Mouse (Mus musculus) adrenal gland, postnatal 10 days (tissue): ENCODE data around the gene Ptpn14. TPM values are rescaled to one million over a fixed set of nuclear protein-coding genes. Genes with fewer than 3 reads are reported as not detected.
A peak's percentile ranks its signal among the peaks of the same experiment; 100 is the strongest.

Source experiments
- DNase-seq: peaks from one replicate; pipeline ENCODE4 v3.0.0; 2021; ENCODE audit warnings: mixed read lengths
- total RNA-seq, 2 experiments: library from RNA; stranded (reverse); gene quantifications; 2 replicates each; pipeline ENCODE4 v1.2.3; 2021

Gene Ptpn14
- total RNA-seq, 2 experiments from 2014 or later: 24.1 to 27.7 TPM

DNA sequence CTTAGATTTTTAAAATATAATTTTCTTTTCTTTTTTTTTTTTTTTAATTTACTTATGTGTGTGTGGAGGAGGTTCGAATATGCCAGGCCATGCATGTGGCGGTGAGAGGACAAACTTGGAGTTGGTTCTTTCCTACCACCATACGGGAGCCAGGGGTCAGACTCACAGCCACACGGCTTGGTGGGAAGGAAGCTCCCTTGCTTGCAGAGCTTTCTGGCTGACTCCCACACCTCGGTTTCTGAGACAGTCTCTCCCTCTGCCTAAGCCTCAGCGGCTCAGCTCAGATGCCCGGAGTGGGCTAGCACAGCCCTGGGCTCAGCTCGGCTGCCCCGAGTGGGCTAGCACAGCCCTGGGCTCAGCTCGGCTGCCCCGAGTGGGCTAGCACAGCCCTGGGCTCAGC is 10.5 kb upstream of the Ptpn14 start:
- no peak for DNase-seq

DNA sequence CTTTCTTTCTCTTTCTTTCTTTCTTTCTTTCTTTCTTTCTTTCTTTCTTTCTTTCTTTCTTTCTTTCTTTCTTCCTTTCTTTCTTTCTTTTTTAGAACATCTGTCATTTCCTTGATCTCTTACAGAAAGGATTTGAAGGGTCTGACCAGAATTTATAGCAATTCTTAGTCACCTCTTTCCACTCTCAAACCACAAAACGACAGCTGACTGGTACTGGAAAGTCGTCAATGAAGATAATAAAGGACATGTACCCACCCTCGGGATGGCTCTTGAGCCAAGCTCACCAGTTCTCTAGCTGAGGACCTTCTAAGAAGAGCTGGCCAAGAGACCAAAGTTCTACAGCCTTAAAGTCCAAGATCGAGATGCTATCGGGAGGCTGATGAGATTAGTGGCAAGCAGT is 9.5 kb upstream of the Ptpn14 start:
- DNase-seq: no peak

GRCm38 (mm10) chr1:189726121-189726520 is 1.9 kb upstream of the Ptpn14 start:
- DNase-seq: no peak

DNA sequence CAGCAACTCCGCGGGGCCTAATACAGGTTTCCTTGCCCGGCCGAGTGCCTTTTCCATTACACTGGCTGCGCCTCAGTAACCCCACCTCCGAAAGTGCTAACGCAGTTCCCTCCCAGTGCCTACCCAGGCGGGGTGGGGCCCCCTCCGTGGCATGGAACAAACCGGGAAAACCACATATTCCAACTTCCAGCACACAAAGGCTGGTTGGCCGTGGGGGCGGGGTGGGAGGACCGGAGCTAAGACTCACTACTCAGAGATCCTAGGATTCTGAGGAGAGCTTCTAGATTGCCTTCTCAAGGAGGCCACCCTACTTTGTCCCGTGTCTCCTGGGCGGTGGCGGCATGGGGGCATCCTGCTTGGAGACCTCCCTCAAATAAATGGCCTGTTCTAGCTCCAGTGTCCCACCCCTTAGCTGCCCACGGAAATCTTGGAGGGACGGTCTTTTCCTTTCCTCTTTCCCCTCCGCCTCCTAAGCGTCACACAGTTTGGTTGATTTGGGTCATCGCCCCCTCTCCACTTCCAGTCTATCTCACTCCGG is 653 bp upstream of the Ptpn14 start:
- peak; percentile 78 for DNase-seq

- no peak for DNase-seq
These were observed 682 bp downstream of the Ptpn14 start for GRCm38 (mm10) chr1:189728784-189729115.

DNA sequence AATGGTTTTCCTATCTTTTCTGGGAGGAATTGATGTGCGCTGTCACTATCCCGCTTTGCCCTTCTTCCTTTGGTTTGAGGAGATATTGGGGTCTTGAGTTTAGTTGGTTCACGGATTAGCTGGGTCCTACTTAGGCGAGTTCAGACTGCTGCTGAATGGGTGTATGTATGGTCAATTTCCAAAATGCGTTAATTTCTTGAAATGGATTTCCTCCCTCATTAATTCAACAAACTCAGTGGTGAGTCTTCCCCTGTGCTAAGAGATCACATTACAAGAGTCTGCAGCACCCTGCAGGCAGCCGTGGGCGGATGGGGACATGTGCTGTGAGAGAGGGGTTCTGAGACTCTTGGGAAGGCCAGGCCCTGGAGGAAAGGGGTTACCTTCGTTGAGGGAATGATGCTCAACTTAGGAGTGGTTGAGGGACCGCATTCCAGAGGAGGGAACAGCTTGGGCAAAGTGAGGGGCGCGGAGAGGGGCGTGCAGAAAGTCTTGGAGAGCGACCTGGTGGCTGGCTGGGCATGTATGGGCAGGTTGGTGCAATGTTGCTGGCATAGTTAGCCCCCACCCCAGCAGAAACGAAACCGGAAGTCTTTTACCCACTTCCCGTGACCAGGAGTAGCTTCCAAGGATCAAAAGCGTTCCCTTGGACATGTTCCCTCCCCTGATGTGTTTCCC is 1.2 kb downstream of the Ptpn14 start:
- no peak for DNase-seq

DNA sequence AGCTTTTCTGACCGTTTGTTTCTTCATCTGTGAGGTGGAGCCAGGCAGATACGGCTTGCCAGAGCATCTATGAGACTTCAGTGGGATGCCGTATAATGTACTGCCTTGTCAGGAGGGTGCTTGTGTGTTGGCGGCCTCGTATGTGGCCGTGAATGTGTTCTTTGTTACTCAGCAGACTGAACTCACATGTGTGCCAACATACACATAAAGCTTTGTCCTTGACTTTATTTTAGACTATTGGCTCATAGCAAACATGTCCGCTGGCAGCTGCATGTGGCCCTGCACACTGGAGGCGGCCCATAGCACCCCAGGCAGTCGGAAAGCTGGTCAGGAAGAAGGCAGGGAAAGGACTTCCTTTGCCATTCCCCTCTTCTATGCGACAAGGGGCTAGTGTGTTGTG is 3.6 kb downstream of the Ptpn14 start:
- DNase-seq: peak; percentile 22

GRCm38 (mm10) chr1:189732156-189732555 is 4.1 kb downstream of the Ptpn14 start:
- no peak for DNase-seq

- no peak for DNase-seq
These were observed 12.0 kb downstream of the Ptpn14 start for GRCm38 (mm10) chr1:189740075-189740474.

GRCm38 (mm10) chr1:189742041-189742440 is 14.0 kb downstream of the Ptpn14 start:
- DNase-seq: no peak

DNA sequence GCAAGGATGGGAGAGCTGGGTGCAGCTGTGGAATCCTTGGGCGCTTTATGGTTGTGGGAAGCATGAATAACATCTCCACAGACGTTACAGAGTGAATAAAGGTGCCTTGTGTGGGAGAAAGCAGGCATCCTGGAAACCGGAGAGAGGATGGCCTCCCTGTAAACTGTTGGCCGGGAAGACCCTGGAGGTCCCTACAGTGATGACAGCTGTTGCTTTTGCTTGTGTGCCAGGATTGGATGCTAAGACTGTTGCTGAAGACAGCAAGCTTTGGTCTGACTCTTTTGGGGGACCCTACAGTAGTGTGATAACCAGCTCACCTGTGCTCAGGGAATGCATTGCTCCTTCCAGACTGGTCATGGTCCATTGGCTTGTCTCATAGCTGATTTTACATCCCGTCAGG is 15.1 kb downstream of the Ptpn14 start:
- no peak for DNase-seq

GRCm38 (mm10) chr1:189744914-189745710 is 17.0 kb downstream of the Ptpn14 start:
- peak; percentile 47 for DNase-seq

- DNase-seq: no peak
These were observed 18.5 kb downstream of the Ptpn14 start for GRCm38 (mm10) chr1:189746520-189746919.

- DNase-seq: no peak
These were observed 21.7 kb downstream of the Ptpn14 start for GRCm38 (mm10) chr1:189749789-189750188.

DNA sequence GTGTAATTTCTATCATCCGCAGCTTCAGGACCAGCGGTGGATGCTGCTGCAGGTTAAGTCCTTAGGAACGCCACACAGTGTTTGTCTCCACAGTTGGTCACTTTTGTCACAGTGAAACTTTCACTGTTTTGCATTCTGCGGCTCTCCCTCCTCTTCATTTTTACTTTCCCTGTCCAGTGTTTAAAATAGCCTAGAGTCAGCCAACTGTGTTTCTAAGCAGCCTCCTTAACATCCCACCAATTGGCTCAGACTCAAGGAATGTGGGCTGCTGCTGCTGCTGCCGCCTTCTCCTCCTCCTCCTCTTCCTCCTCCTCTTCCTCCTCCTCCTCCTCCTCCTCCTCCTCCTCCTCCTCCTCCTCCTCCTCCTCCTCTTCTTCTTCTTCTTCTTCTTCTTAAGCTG is 22.2 kb downstream of the Ptpn14 start:
- DNase-seq: no peak

- DNase-seq: no peak
These were observed 24.2 kb downstream of the Ptpn14 start for GRCm38 (mm10) chr1:189752245-189752644.

GRCm38 (mm10) chr1:189755072-189755471 is 27.0 kb downstream of the Ptpn14 start:
- no peak for DNase-seq

DNA sequence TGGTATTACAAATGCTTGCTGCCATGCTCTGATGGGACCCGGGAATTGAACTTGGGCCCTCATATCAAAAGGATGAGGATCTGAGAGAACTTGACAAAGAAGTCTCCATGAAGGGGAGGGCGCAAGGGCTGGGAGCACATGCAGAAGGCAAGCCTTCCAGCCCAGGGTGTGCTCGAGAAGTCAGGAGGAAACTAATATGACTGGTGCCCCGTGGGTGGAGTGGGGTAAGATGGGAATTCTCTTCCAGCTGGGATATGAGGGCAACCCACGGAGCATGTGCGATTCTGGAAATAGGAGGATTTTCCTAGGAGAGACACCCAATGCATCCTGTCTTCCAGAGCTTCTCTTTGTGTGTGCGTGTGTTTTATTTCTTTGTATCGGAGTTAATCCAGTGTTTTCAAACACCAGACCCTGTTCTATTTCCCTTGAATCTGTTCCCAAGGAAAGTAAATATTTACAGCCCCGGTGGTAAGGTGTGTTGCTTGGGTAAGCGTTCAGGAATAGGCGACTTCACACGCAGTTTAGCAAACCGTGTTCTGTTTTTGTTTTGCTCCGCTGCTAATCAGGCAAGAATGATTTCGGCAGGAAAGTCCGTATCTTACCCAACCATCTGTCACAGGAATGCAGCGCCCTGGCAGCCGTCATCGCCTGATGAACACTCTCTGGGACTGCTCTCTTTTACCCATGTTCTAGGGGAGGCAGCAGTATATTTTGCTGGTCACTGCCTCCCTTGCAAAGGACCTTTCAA is 28.4 kb downstream of the Ptpn14 start:
- no peak for DNase-seq

GRCm38 (mm10) chr1:189757054-189757408 is 29.0 kb downstream of the Ptpn14 start:
- no peak for DNase-seq

DNA sequence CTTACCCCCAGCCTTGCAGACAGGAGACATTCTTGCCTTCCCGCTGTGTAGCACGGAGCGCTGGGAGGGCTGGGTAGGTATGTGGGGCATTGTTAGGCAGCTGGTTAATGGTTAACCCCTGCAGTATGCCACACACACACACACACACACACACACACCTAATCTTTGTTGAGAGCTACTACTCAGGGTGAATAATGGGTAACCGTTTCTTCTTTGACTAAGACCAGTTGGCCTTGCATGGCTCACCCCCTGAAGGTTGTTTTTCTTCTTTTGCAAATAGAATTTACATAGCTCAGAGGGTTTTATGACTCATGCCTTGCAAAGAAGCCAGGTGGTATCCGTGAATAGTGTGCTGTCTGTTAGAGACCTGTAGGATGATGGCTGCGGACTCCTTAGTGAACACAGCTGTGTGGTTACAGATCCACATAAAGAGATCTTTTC is 33.5 kb downstream of the Ptpn14 start:
- peak; percentile 36 for DNase-seq

GRCm38 (mm10) chr1:189764258-189764657 is 36.2 kb downstream of the Ptpn14 start:
- no peak for DNase-seq

GRCm38 (mm10) chr1:189767164-189767563 is 39.1 kb downstream of the Ptpn14 start:
- no peak for DNase-seq

- no peak for DNase-seq
These were observed 39.8 kb downstream of the Ptpn14 start for GRCm38 (mm10) chr1:189767910-189768309.
